ENCODE assay signal across 29 mouse cellular contexts in the genomic region with DNA sequence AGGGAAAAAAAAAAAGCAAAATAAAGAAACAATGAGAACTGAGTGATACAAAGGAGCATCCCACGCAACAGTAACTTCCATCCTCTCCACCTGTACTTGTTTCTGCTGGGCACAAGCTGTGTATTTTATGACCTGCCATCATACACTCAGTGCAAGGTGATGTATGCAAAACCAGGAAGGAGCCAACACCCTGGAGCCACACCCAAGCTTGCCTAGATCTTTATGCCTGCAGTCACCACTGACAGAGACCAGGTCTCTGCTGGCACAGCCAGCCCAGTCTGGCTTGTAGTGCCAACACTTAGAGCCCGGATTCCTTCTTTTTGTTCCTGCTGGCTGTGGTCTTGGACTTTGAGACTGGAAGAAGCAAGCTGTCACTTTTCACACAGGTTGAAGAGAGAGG.
DNase-seq lines count a peak whose midpoint lies in the region; ATAC-seq and TF ChIP-seq lines count a peak whose summit lies in the region.
"Had no signal": no experiment of that assay in that cellular context is flagged by ENCODE, and none has a peak within 500 bp of the region (broad histone marks: within the 10 kb centered on the region; RNA-seq: fewer than 3 reads in every experiment).

No protein-coding gene starts in this region.

- no peaks in the 10 kb centered on the region for H3K36me3 ChIP-seq in kidney, embryonic 16.5 days (ENCODE audit: insufficient read depth, low read length)
- H3K36me3 ChIP-seq in testis, adult 2 months (ENCODE audit: control insufficient read depth, insufficient read depth, low read length), result no peaks in the 10 kb centered on the region
- no peaks in the 10 kb centered on the region; the same call in 1 of the 2 replicates for H3K36me3 ChIP-seq in intestine, postnatal 0 days (ENCODE audit: control insufficient read depth, insufficient read depth)
- H3K36me3 ChIP-seq: embryonic facial prominence, embryonic 13.5 days; heart, embryonic 13.5 days had no signal

- no peaks in the 10 kb centered on the region for H3K9me3 ChIP-seq in kidney, embryonic 16.5 days (ENCODE audit: low read length)
- no peaks in the 10 kb centered on the region for H3K9me3 ChIP-seq in intestine, postnatal 0 days (ENCODE audit: control insufficient read depth)
- H3K9me3 ChIP-seq: embryonic facial prominence, embryonic 10.5 days; embryonic facial prominence, embryonic 13.5 days; forebrain, embryonic 12.5 days; forebrain, embryonic 15.5 days; G1E; heart, embryonic 13.5 days had no signal

- TF ChIP-seq CTCF in testis, adult 2 months (IDR thresholded peaks at IDR 0.05; ENCODE audit: control insufficient read depth, insufficient read depth, insufficient replicate concordance, low read depth, low read length), result no peak
- TF ChIP-seq CTCF in intestine, postnatal 0 days (IDR thresholded peaks at IDR 0.05; ENCODE audit: low read depth), result no peak

- DNase-seq in kidney, adult 11 months, result peak; percentile 9
- no peak for DNase-seq in testis, postnatal 10 days (ENCODE audit: low spot score)
- no peak for DNase-seq in gastrocnemius, postnatal 25 days
- DNase-seq in urinary bladder, postnatal 4 days (ENCODE audit: low spot score in 2 of 2), result no peak
- DNase-seq: adrenal gland, adult 8-10 months; adrenal gland, postnatal 25 days; cerebellum, adult 11-12 months; cerebellum, adult 8-10 months; cerebellum, postnatal 10 days; cerebellum, postnatal 36 days; embryo, embryonic 11 days; gastrocnemius, postnatal 10 days; heart, adult 18-20 months; heart, postnatal 14 days; heart, postnatal 4 days had no signal

- no peaks in the 10 kb centered on the region for H3K27me3 ChIP-seq in kidney, embryonic 16.5 days (ENCODE audit: insufficient read depth, low read length)
- H3K27me3 ChIP-seq in testis, adult 2 months (ENCODE audit: control insufficient read depth, insufficient read depth, low read length), result no peaks in the 10 kb centered on the region
- no peaks in the 10 kb centered on the region for H3K27me3 ChIP-seq in intestine, postnatal 0 days (replicated peaks; ENCODE audit: control insufficient read depth, insufficient read depth, low read length)
- H3K27me3 ChIP-seq: embryonic facial prominence, embryonic 13.5 days; forebrain, embryonic 12.5 days; forebrain, embryonic 15.5 days; heart, embryonic 13.5 days had no signal

- no peak overlapping the region for H3K4me2 ChIP-seq in kidney, embryonic 16.5 days (replicated peaks; ENCODE audit: low read depth, low read length)
- no peak overlapping the region for H3K4me2 ChIP-seq in intestine, postnatal 0 days (replicated peaks; ENCODE audit: low read depth)
- H3K4me2 ChIP-seq: embryonic facial prominence, embryonic 13.5 days; forebrain, embryonic 12.5 days; forebrain, embryonic 15.5 days; heart, embryonic 13.5 days; hindbrain, embryonic 14.5 days had no signal

- H3K9ac ChIP-seq in kidney, embryonic 16.5 days (replicated peaks; ENCODE audit: low read length), result no peak overlapping the region
- no peak overlapping the region for H3K9ac ChIP-seq in intestine, postnatal 0 days (ENCODE audit: low read depth, low read length)
- H3K9ac ChIP-seq: embryonic facial prominence, embryonic 13.5 days; forebrain, embryonic 12.5 days; forebrain, embryonic 15.5 days; heart, embryonic 13.5 days; hindbrain, embryonic 14.5 days had no signal

- H3K4me3 ChIP-seq in kidney, embryonic 16.5 days (ENCODE audit: low read length), result no peak overlapping the region
- H3K4me3 ChIP-seq in testis, adult 2 months (ENCODE audit: control insufficient read depth, low read depth, low read length), result peak overlapping the region; percentile 66
- no peak overlapping the region for H3K4me3 ChIP-seq in intestine, postnatal 0 days (ENCODE audit: low read depth, low read length)
- H3K4me3 ChIP-seq: embryonic facial prominence, embryonic 10.5 days; embryonic facial prominence, embryonic 13.5 days; erythroblast, embryonic 14.5 days; forebrain, embryonic 12.5 days; forebrain, embryonic 15.5 days; heart, embryonic 13.5 days had no signal

- 81% methylated on average over 2 of the region's 2 CpGs for WGBS in kidney, embryonic 16.5 days
- 35% methylated on average over 2 of the region's 2 CpGs for WGBS in intestine, postnatal 0 days

- no peak for TF ChIP-seq POLR2A in testis, adult 2 months (IDR thresholded peaks at IDR 0.05; ENCODE audit: control insufficient read depth, low read depth, low read length)

- no peak for ATAC-seq in kidney, embryonic 16.5 days (ENCODE audit: low FRiP score, low TSS enrichment)
- peak; percentile 76 for ATAC-seq in intestine, postnatal 0 days
- ATAC-seq in frontal cortex, adult (ENCODE audit: low TSS enrichment), result no peak
- ATAC-seq: activated CD4-positive, CD25-positive, alpha-beta regulatory T cell, adult 4 months; forebrain, embryonic 15.5 days; hindbrain, postnatal 0 days had no signal

- no peaks in the 10 kb centered on the region for H3K4me1 ChIP-seq in kidney, embryonic 16.5 days (ENCODE audit: insufficient read depth, low read length)
- no peaks in the 10 kb centered on the region; the same call in 1 of the 2 replicates for H3K4me1 ChIP-seq in testis, adult 2 months (ENCODE audit: control insufficient read depth, insufficient read depth, low read length)
- H3K4me1 ChIP-seq in intestine, postnatal 0 days (replicated peaks; ENCODE audit: control insufficient read depth, insufficient read depth, low read length), result no peaks in the 10 kb centered on the region
- H3K4me1 ChIP-seq: embryonic facial prominence, embryonic 13.5 days had no signal

- H3K27ac ChIP-seq in kidney, embryonic 16.5 days (ENCODE audit: low read length), result no peak overlapping the region
- H3K27ac ChIP-seq in testis, adult 2 months (ENCODE audit: control insufficient read depth, insufficient read depth, low read depth, low read length), result no peak overlapping the region
- H3K27ac ChIP-seq in intestine, postnatal 0 days (ENCODE audit: low read depth, low read length), result no peak overlapping the region
- H3K27ac ChIP-seq: embryonic facial prominence, embryonic 10.5 days; embryonic facial prominence, embryonic 13.5 days; forebrain, embryonic 12.5 days; forebrain, embryonic 15.5 days; heart, embryonic 13.5 days; hindbrain, embryonic 14.5 days; hindbrain, postnatal 0 days had no signal
